Mouse (Mus musculus): ENCODE measurements around the gene Sesn3. TPM values are rescaled to one million over a fixed set of nuclear protein-coding genes. Genes with fewer than 3 reads are reported as not detected.

The Sesn3 gene
- 9.1 and 11.2 TPM in 2 replicates for polyA plus RNA-seq (2012; rRNA removed)

DNA sequence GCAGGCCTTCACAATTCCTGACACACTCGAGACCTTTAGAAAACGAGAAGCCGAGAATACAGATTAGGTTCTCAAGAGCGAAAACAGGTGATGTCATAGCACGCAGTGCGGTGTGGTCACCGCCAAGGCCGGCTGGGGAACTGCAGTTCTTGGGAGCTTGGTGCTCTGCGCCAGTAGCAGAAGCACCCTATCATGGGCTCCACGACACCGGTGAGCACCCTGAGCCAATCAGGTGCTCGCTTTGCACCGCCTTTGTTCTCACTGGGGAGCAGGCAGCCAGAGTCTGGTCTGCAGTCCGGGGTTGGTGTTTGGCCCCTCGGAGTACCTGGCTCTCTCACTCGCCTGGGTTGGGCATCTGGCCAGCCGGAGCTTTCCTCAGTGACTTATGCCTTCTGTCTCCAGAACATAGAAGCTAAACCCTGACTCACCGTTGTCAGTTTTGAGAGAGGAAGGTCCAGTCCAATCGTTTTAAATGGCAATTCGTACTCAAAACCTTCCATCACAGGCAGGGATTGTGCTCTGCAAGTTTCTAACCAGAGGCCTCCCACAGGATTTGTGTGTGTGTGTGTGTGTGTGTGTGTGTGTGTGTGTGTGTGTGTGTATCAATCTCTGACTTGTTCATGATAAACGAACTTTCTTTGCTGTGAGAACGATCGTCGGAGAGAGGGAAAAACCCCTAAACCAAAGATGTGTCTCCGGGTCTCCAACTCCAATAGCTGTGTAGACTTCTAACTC lies at the start of gene Sesn3:
Sesn3 (plus strand) TSS at position 82 of the 735 bp plus-strand sequence.

GRCm38 (mm10) chr9:14381353-14382055 lies 106.6 kb downstream of the Sesn3 start, which contains the start of gene Endod1:
TSS of gene Endod1 (minus strand) at chr9:14381507.

Other genes starting within 250 kb of the Sesn3 start
- 697 and 1,273 TPM in 2 replicates for gene Endod1, start 106.4 kb downstream of the Sesn3 start, polyA plus RNA-seq (2012; rRNA removed)
- 0.07 and 0.13 TPM in 2 replicates for gene Kdm4d, start 225.4 kb downstream of the Sesn3 start, polyA plus RNA-seq (2012; rRNA removed)
- 4.0 and 8.0 TPM in 2 replicates for gene Cwc15, start 225.6 kb downstream of the Sesn3 start, polyA plus RNA-seq (2012; rRNA removed)

Data from colon, adult 2 months (tissue).